Mouse (Mus musculus): Measurements from ENCODE around the gene Mrpl23.

Gene Mrpl23

GRCm38 (mm10) chr7:142552591-142553416, 20.3 kb downstream of the Mrpl23 start:
- DNase-seq (ENCODE audit: low spot score in 2 of 2): no peak

- DNase-seq (ENCODE audit: low spot score in 2 of 2): no peak
Observed at GRCm38 (mm10) chr7:142553417-142554335, 21.2 kb downstream of the Mrpl23 start.

- no peak for DNase-seq (ENCODE audit: low spot score in 2 of 2)
Observed at GRCm38 (mm10) chr7:142554625-142555024, 22.1 kb downstream of the Mrpl23 start.

GRCm38 (mm10) chr7:142555366-142556088, 23.0 kb downstream of the Mrpl23 start:
- DNase-seq (ENCODE audit: low spot score in 2 of 2): no peak

- DNase-seq (ENCODE audit: low spot score in 2 of 2): no peak
Observed at GRCm38 (mm10) chr7:142556089-142556476, 23.6 kb downstream of the Mrpl23 start.

- DNase-seq (ENCODE audit: low spot score in 2 of 2): no peak
Observed at GRCm38 (mm10) chr7:142557696-142558095, 25.2 kb downstream of the Mrpl23 start.

- no peak for DNase-seq (ENCODE audit: low spot score in 2 of 2)
Observed at GRCm38 (mm10) chr7:142558511-142559146, 26.1 kb downstream of the Mrpl23 start.

- DNase-seq (ENCODE audit: low spot score in 2 of 2): no peak
Observed at GRCm38 (mm10) chr7:142559651-142560175, 27.2 kb downstream of the Mrpl23 start.

GRCm38 (mm10) chr7:142560942-142561855, 28.7 kb downstream of the Mrpl23 start:
- DNase-seq (ENCODE audit: low spot score in 2 of 2): no peak

- no peak for DNase-seq (ENCODE audit: low spot score in 2 of 2)
Observed at GRCm38 (mm10) chr7:142561856-142562404, 29.4 kb downstream of the Mrpl23 start.

GRCm38 (mm10) chr7:142563168-142563567, 30.7 kb downstream of the Mrpl23 start:
- no peak for DNase-seq (ENCODE audit: low spot score in 2 of 2)

- DNase-seq (ENCODE audit: low spot score in 2 of 2): no peak
Observed at GRCm38 (mm10) chr7:142564955-142565643, 32.6 kb downstream of the Mrpl23 start.

GRCm38 (mm10) chr7:142566512-142566911, 34.0 kb downstream of the Mrpl23 start:
- DNase-seq (ENCODE audit: low spot score in 2 of 2): no peak

- DNase-seq (ENCODE audit: low spot score in 2 of 2): no peak
Observed at GRCm38 (mm10) chr7:142568985-142569384, 36.5 kb downstream of the Mrpl23 start.

- DNase-seq (ENCODE audit: low spot score in 2 of 2): no peak
Observed at GRCm38 (mm10) chr7:142570565-142570964, 38.1 kb downstream of the Mrpl23 start.

GRCm38 (mm10) chr7:142571458-142572220, 39.2 kb downstream of the Mrpl23 start:
- no peak for DNase-seq (ENCODE audit: low spot score in 2 of 2)

- no peak for DNase-seq (ENCODE audit: low spot score in 2 of 2)
Observed at GRCm38 (mm10) chr7:142572343-142572742, 39.9 kb downstream of the Mrpl23 start.

- DNase-seq (ENCODE audit: low spot score in 2 of 2): no peak
Observed at GRCm38 (mm10) chr7:142572992-142573391, 40.5 kb downstream of the Mrpl23 start.
